Mouse (Mus musculus) colon, adult 2 months (tissue): ENCODE measurements around the gene Prnd. TPM values are rescaled to one million over a fixed set of nuclear protein-coding genes. Genes with fewer than 3 reads are reported as not detected.

ENCODE experiments used
- polyA plus RNA-seq: library from polyadenylated mRNA; depleted of rRNA; stranded (reverse); fragments of >200 nt; gene quantifications from 2 replicates; pipeline ENCODE4 v1.2.3, GENCODE M21; 2012; rRNA removed

Gene Prnd
- 0.38 and 0.62 TPM in 2 replicates for polyA plus RNA-seq

GRCm38 (mm10) chr2:131950598-131951095 is at the start of gene Prnd:
Gene Prnd, plus strand, starts transcription at chr2:131950861.

GRCm38 (mm10) chr2:131909683-131910572 is 40.7 kb upstream of the Prnd start, which contains the start of the genes Prnp and Prn:
Gene Prnp, plus strand, starts transcription at chr2:131909928.
Gene Prn, plus strand, starts transcription at chr2:131909957.

Other genes with a start within 250 kb of the Prnd start
- gene Erv3, start 91.1 kb upstream of the Prnd start, polyA plus RNA-seq, result 0.03 and 0.09 TPM in 2 replicates
- gene Prnp, start 40.9 kb upstream of the Prnd start, polyA plus RNA-seq, result 95.1 and 98.3 TPM in 2 replicates
- gene Prn, start 40.9 kb upstream of the Prnd start, polyA plus RNA-seq, result not detected in 2 replicates
- gene Rassf2, start 79.4 kb downstream of the Prnd start, polyA plus RNA-seq, result 11.8 and 14.4 TPM in 2 replicates
- gene Slc23a2, start 194.2 kb downstream of the Prnd start, polyA plus RNA-seq, result 27.5 and 41.3 TPM in 2 replicates